22 mouse cellular contexts compared by ENCODE assay signal in genomic region chr5:143517005-143517404, GRCm38 (mm10). TPM values are rescaled to one million over a fixed set of nuclear protein-coding genes. Genes with fewer than 3 reads are reported as not detected.
DNase-seq lines count a peak whose midpoint lies in the region; ATAC-seq lines count a peak whose summit lies in the region.
"Had no signal": no experiment of that assay in that cellular context is flagged by ENCODE, and none has a peak within 500 bp of the region (broad histone marks: within the 10 kb centered on the region; RNA-seq: fewer than 3 reads in every experiment).

No protein-coding gene starts in this region.

- peaks cover 55% of the 10 kb centered on the region for H3K36me3 ChIP-seq in embryonic facial prominence, embryonic 13.5 days
- peaks cover 80% of the 10 kb centered on the region for H3K36me3 ChIP-seq in embryonic facial prominence, embryonic 10.5 days (replicated peaks)
- peaks cover 37% of the 10 kb centered on the region for H3K36me3 ChIP-seq in heart, embryonic 16.5 days (ENCODE audit: control insufficient read depth, insufficient read depth)
- peaks cover 40% of the 10 kb centered on the region for H3K36me3 ChIP-seq in embryonic facial prominence, embryonic 15.5 days
- peaks cover 18% of the 10 kb centered on the region; the same call in 1 of the 2 replicates for H3K36me3 ChIP-seq in stomach, embryonic 16.5 days (ENCODE audit: control insufficient read depth, insufficient read depth, low read length)

- WGBS in embryonic facial prominence, embryonic 13.5 days = 88% methylated on average over 11 of the region's 11 CpGs
- WGBS in embryonic facial prominence, embryonic 10.5 days = 94% methylated on average over 11 of the region's 11 CpGs
- WGBS in heart, embryonic 16.5 days = 85% methylated on average over 11 of the region's 11 CpGs
- 85% methylated on average over 11 of the region's 11 CpGs for WGBS in embryonic facial prominence, embryonic 15.5 days
- WGBS in stomach, embryonic 16.5 days = 70% methylated on average over 11 of the region's 11 CpGs

- H3K27me3 ChIP-seq in embryonic facial prominence, embryonic 13.5 days = no peaks in the 10 kb centered on the region
- no peaks in the 10 kb centered on the region for H3K27me3 ChIP-seq in embryonic facial prominence, embryonic 10.5 days (replicated peaks; ENCODE audit: low read depth, poor library complexity, severe bottlenecking)
- no peaks in the 10 kb centered on the region for H3K27me3 ChIP-seq in heart, embryonic 16.5 days (ENCODE audit: control insufficient read depth, insufficient read depth, low read length)
- no peaks in the 10 kb centered on the region for H3K27me3 ChIP-seq in embryonic facial prominence, embryonic 15.5 days
- no peaks in the 10 kb centered on the region for H3K27me3 ChIP-seq in stomach, embryonic 16.5 days (ENCODE audit: control insufficient read depth, insufficient read depth, low read length)
- H3K27me3 ChIP-seq: CH12.LX; forebrain, embryonic 15.5 days; hindbrain, embryonic 13.5 days had no signal

- peak overlapping the region; percentile 28; the same call in 1 of the 2 replicates for H3K27ac ChIP-seq in embryonic facial prominence, embryonic 13.5 days
- H3K27ac ChIP-seq in embryonic facial prominence, embryonic 10.5 days (replicated peaks) = no peak overlapping the region
- peak overlapping the region; percentile 37; the same call in 1 of the 2 replicates for H3K27ac ChIP-seq in heart, embryonic 16.5 days (ENCODE audit: low read length)
- H3K27ac ChIP-seq in embryonic facial prominence, embryonic 15.5 days (replicated peaks) = peak overlapping the region; percentile 35
- H3K27ac ChIP-seq in stomach, embryonic 16.5 days (ENCODE audit: low read length) = peak overlapping the region; percentile 95
- H3K27ac ChIP-seq: forebrain, embryonic 10.5 days; forebrain, embryonic 15.5 days; hindbrain, embryonic 13.5 days had no signal

- no peak overlapping the region for H3K9ac ChIP-seq in embryonic facial prominence, embryonic 13.5 days
- no peak overlapping the region for H3K9ac ChIP-seq in heart, embryonic 16.5 days (ENCODE audit: low read length)
- H3K9ac ChIP-seq in embryonic facial prominence, embryonic 15.5 days = no peak overlapping the region
- peak overlapping the region; percentile 16; the same call in 1 of the 2 replicates for H3K9ac ChIP-seq in stomach, embryonic 16.5 days (ENCODE audit: low read length)
- H3K9ac ChIP-seq: forebrain, embryonic 15.5 days; hindbrain, embryonic 13.5 days; liver, postnatal 0 days had no signal

- no peaks in the 10 kb centered on the region for H3K9me3 ChIP-seq in embryonic facial prominence, embryonic 13.5 days
- H3K9me3 ChIP-seq in embryonic facial prominence, embryonic 10.5 days = no peaks in the 10 kb centered on the region
- H3K9me3 ChIP-seq in heart, embryonic 16.5 days (replicated peaks; ENCODE audit: control insufficient read depth, low read length) = no peaks in the 10 kb centered on the region
- H3K9me3 ChIP-seq in embryonic facial prominence, embryonic 15.5 days (replicated peaks) = no peaks in the 10 kb centered on the region
- no peaks in the 10 kb centered on the region for H3K9me3 ChIP-seq in stomach, embryonic 16.5 days (replicated peaks; ENCODE audit: control insufficient read depth, low read length)
- H3K9me3 ChIP-seq: forebrain, embryonic 10.5 days; forebrain, embryonic 15.5 days; hindbrain, embryonic 13.5 days had no signal

- no peak for ATAC-seq in embryonic facial prominence, embryonic 13.5 days (ENCODE audit: insufficient number of reproducible peaks, insufficient read depth, low FRiP score, low TSS enrichment, low read depth)
- ATAC-seq in heart, embryonic 16.5 days (replicated peaks; ENCODE audit: extremely low read depth, insufficient read depth, low FRiP score) = no peak
- no peak for ATAC-seq in embryonic facial prominence, embryonic 15.5 days (ENCODE audit: insufficient number of reproducible peaks, low FRiP score, low TSS enrichment, low read depth)
- ATAC-seq in stomach, embryonic 16.5 days (ENCODE audit: insufficient read depth, low FRiP score) = no peak
- ATAC-seq: forebrain, embryonic 15.5 days; inflammation-experienced regulatory T-cells, adult 6 months; liver, postnatal 0 days had no signal

- no peak for DNase-seq in embryonic facial prominence, embryonic 10.5 days (ENCODE audit: low spot score)
- no peak for DNase-seq in heart, adult 18-20 months
- no peak for DNase-seq in neural tube, embryonic 10.5 days (ENCODE audit: extremely low spot score, low spot score)
- DNase-seq: adrenal gland, adult 2 months; adrenal gland, postnatal 36 days; cerebellum, adult 18-20 months; kidney, adult 11 months; kidney, postnatal 14 days; layer of hippocampus, adult 9-11 months; liver, postnatal 0 days; midbrain, embryonic 14.5 days; right cerebral cortex, postnatal 25 days had no signal

- H3K4me1 ChIP-seq in embryonic facial prominence, embryonic 13.5 days = peaks cover 28% of the 10 kb centered on the region
- peaks cover 15% of the 10 kb centered on the region; the same call in 1 of the 2 replicates for H3K4me1 ChIP-seq in embryonic facial prominence, embryonic 10.5 days
- H3K4me1 ChIP-seq in heart, embryonic 16.5 days (ENCODE audit: control insufficient read depth, insufficient read depth, low read length) = peaks cover 55% of the 10 kb centered on the region
- H3K4me1 ChIP-seq in embryonic facial prominence, embryonic 15.5 days = peaks cover 42% of the 10 kb centered on the region
- peaks cover 60% of the 10 kb centered on the region for H3K4me1 ChIP-seq in stomach, embryonic 16.5 days (ENCODE audit: control insufficient read depth, insufficient read depth, low read length)
- H3K4me1 ChIP-seq: forebrain, embryonic 10.5 days; forebrain, embryonic 15.5 days had no signal

- H3K4me2 ChIP-seq in embryonic facial prominence, embryonic 13.5 days = no peak overlapping the region
- H3K4me2 ChIP-seq in heart, embryonic 16.5 days (ENCODE audit: low read depth, low read length) = no peak overlapping the region
- H3K4me2 ChIP-seq in embryonic facial prominence, embryonic 15.5 days (replicated peaks) = no peak overlapping the region
- peak overlapping the region; percentile 22 for H3K4me2 ChIP-seq in stomach, embryonic 16.5 days (ENCODE audit: low read depth, low read length)
- H3K4me2 ChIP-seq: forebrain, embryonic 15.5 days; heart, embryonic 11.5 days; hindbrain, embryonic 13.5 days had no signal

- no peak overlapping the region for H3K4me3 ChIP-seq in embryonic facial prominence, embryonic 13.5 days
- H3K4me3 ChIP-seq in embryonic facial prominence, embryonic 10.5 days = no peak overlapping the region
- no peak overlapping the region for H3K4me3 ChIP-seq in heart, embryonic 16.5 days (ENCODE audit: low read length)
- no peak overlapping the region for H3K4me3 ChIP-seq in embryonic facial prominence, embryonic 15.5 days (replicated peaks)
- H3K4me3 ChIP-seq in stomach, embryonic 16.5 days (replicated peaks; ENCODE audit: low read length) = no peak overlapping the region
- H3K4me3 ChIP-seq: forebrain, embryonic 10.5 days; forebrain, embryonic 15.5 days; hindbrain, embryonic 13.5 days had no signal

RNA-seq across cellular contexts. Expression of gene Rac1, which starts 10.8 kb away (rescaled TPM):
- polyA plus RNA-seq in embryonic facial prominence, embryonic 13.5 days (2015; fragmentation: Nextera tagmentation; extraction: Ambion mirVana) = 439 and 458 TPM in 2 replicates
- polyA plus RNA-seq in embryonic facial prominence, embryonic 10.5 days (2016; fragmentation: Nextera tagmentation; extraction: Ambion mirVana) = 400 and 407 TPM in 2 replicates
- polyA plus RNA-seq in heart, embryonic 16.5 days (2015; fragmentation: Nextera tagmentation; extraction: Ambion mirVana) = 340 and 342 TPM in 2 replicates
- total RNA-seq in heart, adult 18-20 months (2021) = 100 to 1,000 TPM; 228 to 240 TPM
- polyA plus RNA-seq in embryonic facial prominence, embryonic 15.5 days (2015; fragmentation: Nextera tagmentation; extraction: Ambion mirVana) = 488 and 536 TPM in 2 replicates
- 195 and 223 TPM in 2 replicates for polyA plus RNA-seq in stomach, embryonic 16.5 days (2015; fragmentation: Nextera tagmentation; extraction: Ambion mirVana)

RNA-seq across cellular contexts. Expression of gene Daglb, which starts 52.6 kb away (rescaled TPM):
- 9.7 and 12.4 TPM in 2 replicates for polyA plus RNA-seq in embryonic facial prominence, embryonic 13.5 days (2015; fragmentation: Nextera tagmentation; extraction: Ambion mirVana)
- 12.4 and 12.6 TPM in 2 replicates for polyA plus RNA-seq in embryonic facial prominence, embryonic 10.5 days (2016; fragmentation: Nextera tagmentation; extraction: Ambion mirVana)
- polyA plus RNA-seq in heart, embryonic 16.5 days (2015; fragmentation: Nextera tagmentation; extraction: Ambion mirVana) = 8.9 and 9.3 TPM in 2 replicates
- total RNA-seq in heart, adult 18-20 months (2021) = 1 to 10 TPM; 8.1 to 9.6 TPM
- 11.9 and 13.3 TPM in 2 replicates for polyA plus RNA-seq in embryonic facial prominence, embryonic 15.5 days (2015; fragmentation: Nextera tagmentation; extraction: Ambion mirVana)
- 10.3 and 11.5 TPM in 2 replicates for polyA plus RNA-seq in stomach, embryonic 16.5 days (2015; fragmentation: Nextera tagmentation; extraction: Ambion mirVana)
